Mouse (Mus musculus): ENCODE data around the gene Tff1.

DNA sequence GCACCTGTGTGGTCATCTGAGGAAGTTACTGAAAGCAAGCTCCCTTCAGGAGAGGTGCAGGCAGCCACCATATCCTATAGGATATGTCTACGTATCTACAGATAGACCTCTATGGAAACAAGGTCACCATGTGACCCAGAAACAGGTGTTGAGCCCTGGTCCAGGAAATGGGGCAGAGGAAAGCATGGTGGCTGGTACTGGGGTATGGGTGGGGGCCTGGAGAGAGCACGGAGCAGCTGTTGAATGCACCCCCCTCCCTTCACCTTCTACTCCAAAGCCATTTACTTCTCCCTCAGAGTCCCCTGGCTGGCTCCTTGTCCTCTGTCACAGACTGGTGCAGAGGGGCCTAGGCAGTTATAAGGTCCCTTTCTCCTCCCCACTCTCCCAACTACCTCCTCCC, 1.3 kb downstream of the Tff1 start:
- TF ChIP-seq CTCF (IDR thresholded peaks at IDR 0.05; ENCODE audit: extremely low read depth, insufficient read depth, low read length): no peak
- TF ChIP-seq POLR2A (IDR thresholded peaks at IDR 0.05; ENCODE audit: extremely low read depth, insufficient read depth, low read length): no peak
